Mouse (Mus musculus) MEL (cell line): Measurements from ENCODE around the gene Sag. TPM values are rescaled to one million over a fixed set of nuclear protein-coding genes. Genes with fewer than 3 reads are reported as not detected.

ENCODE experiments used
- DNase-seq: peaks from one replicate; pipeline ENCODE4 v3.0.0; 2011; ENCODE audit warnings: low read depth, low spot score
- H3K27ac ChIP-seq: 2 replicates; pipeline ENCODE4 v1.5.1; 2012; ENCODE audit warnings: low read depth, mild to moderate bottlenecking, control low read depth, low read length, moderate library complexity; ENCODE audit not compliant: control insufficient read depth
- H3K27me3 ChIP-seq, 2 experiments: fragments of 150-350 bp in 1 of 2; sonication (generic) in 1 of 2; 2 replicates each; pipeline ENCODE4 v1.6.1; 2012; ENCODE audit warnings: low read length in 2 of 2, mild to moderate bottlenecking in 2 of 2, improper control_type of control experiment in 1 of 2, moderate library complexity in 1 of 2; ENCODE audit not compliant: insufficient read depth in 2 of 2, control insufficient read depth in 1 of 2
- H3K36me3 ChIP-seq, 2 experiments: 2 replicates each; pipeline ENCODE4 v1.6.1; 2012 to 2014; ENCODE audit warnings: low read length in 2 of 2, improper control_type of control experiment in 1 of 2, inconsistent platforms in 1 of 2, mild to moderate bottlenecking in 1 of 2; ENCODE audit not compliant: insufficient read depth in 2 of 2, control insufficient read depth in 1 of 2
- H3K4me1 ChIP-seq, 2 experiments: fragments of 150-350 bp in 1 of 2; sonication (generic) in 1 of 2; 2 replicates each; pipeline ENCODE4 v1.6.1; 2012; ENCODE audit warnings: low read length in 2 of 2, improper control_type of control experiment in 1 of 2, mild to moderate bottlenecking in 1 of 2; ENCODE audit not compliant: insufficient read depth in 2 of 2, control insufficient read depth in 1 of 2
- H3K4me3 ChIP-seq, 2 experiments: fragments of 150-350 bp in 1 of 2; sonication (generic) in 1 of 2; 2 replicates each; pipeline ENCODE4 v1.5.1; 2012; ENCODE audit warnings: low read depth in 2 of 2, low read length in 2 of 2, mild to moderate bottlenecking in 2 of 2, moderate library complexity in 2 of 2, control low read depth in 1 of 2, improper control_type of control experiment in 1 of 2; ENCODE audit not compliant: control insufficient read depth in 1 of 2, insufficient read depth in 1 of 2
- H3K79me2 ChIP-seq: 2 replicates; pipeline ENCODE4 v1.6.1; 2012; ENCODE audit warnings: mild to moderate bottlenecking, low read length, moderate library complexity; ENCODE audit not compliant: control insufficient read depth, poor library complexity, insufficient read depth
- H3K9ac ChIP-seq: 2 replicates; pipeline ENCODE4 v1.6.1; 2012; ENCODE audit warnings: low read depth, mild to moderate bottlenecking, control low read depth, low read length, moderate library complexity; ENCODE audit not compliant: control insufficient read depth, poor library complexity, severe bottlenecking
- H3K9me3 ChIP-seq: fragments of 150-350 bp; sonication (generic); replicated peaks from 2 replicates; pipeline ENCODE4 v1.6.1; 2012; ENCODE audit warnings: mild to moderate bottlenecking, low read length, improper control_type of control experiment, moderate library complexity; ENCODE audit not compliant: insufficient read depth
- CHD2 ChIP-seq: IDR thresholded peaks from 2 replicates; pipeline ENCODE4 v1.6.1; 2011; ENCODE audit warnings: low read length, improper control_type of control experiment
- CTCF ChIP-seq, 3 experiments: IDR thresholded peaks in 2 of 3; conservative IDR thresholded peaks in 1 of 3; 2 replicates each; pipeline ENCODE4 v1.5.1; 2011 to 2012; ENCODE audit warnings: low read length in 3 of 3, low read depth in 2 of 3, mild to moderate bottlenecking in 2 of 3, improper control_type of control experiment in 1 of 3, inconsistent platforms in 1 of 3, mixed read lengths in 1 of 3, moderate library complexity in 1 of 3; ENCODE audit not compliant: control insufficient read depth in 1 of 3, insufficient read depth in 1 of 3, poor library complexity in 1 of 3, severe bottlenecking in 1 of 3
- ELF1 ChIP-seq: IDR thresholded peaks from 2 replicates; pipeline ENCODE4 v1.6.1; 2014; ENCODE audit warnings: low read depth, mild to moderate bottlenecking, inconsistent platforms, low read length, improper control_type of control experiment, moderate library complexity
- EP300 ChIP-seq, 2 experiments: IDR thresholded peaks; 2 replicates each; pipeline ENCODE4 v1.6.1; 2011; ENCODE audit warnings: improper control_type of control experiment in 2 of 2, low read length in 2 of 2, low read depth in 1 of 2, mild to moderate bottlenecking in 1 of 2
- ETS1 ChIP-seq: IDR thresholded peaks from 2 replicates; pipeline ENCODE4 v1.6.1; 2012; ENCODE audit warnings: low read depth, mild to moderate bottlenecking, inconsistent platforms, low read length, improper control_type of control experiment, moderate library complexity
- GABPA ChIP-seq: IDR thresholded peaks from 2 replicates; pipeline ENCODE4 v1.6.1; 2012; ENCODE audit warnings: low read depth, mild to moderate bottlenecking, inconsistent platforms, low read length, improper control_type of control experiment, moderate library complexity
- KAT2A ChIP-seq: conservative IDR thresholded peaks from 2 replicates; pipeline ENCODE4 v1.6.1; 2012; ENCODE audit warnings: low read depth, low read length, improper control_type of control experiment, inconsistent platforms
- MAX ChIP-seq: IDR thresholded peaks from 2 replicates; pipeline ENCODE4 v1.6.1; 2011; ENCODE audit warnings: low read length, improper control_type of control experiment
- MEF2A ChIP-seq: IDR thresholded peaks from 2 replicates; pipeline ENCODE4 v1.6.1; 2014; ENCODE audit warnings: low read depth, mild to moderate bottlenecking, inconsistent platforms, low read length, improper control_type of control experiment; ENCODE audit not compliant: poor library complexity, insufficient replicate concordance, severe bottlenecking; ENCODE audit errors: extremely low read depth
- MXI1 ChIP-seq: IDR thresholded peaks from 2 replicates; pipeline ENCODE4 v1.6.1; 2011; ENCODE audit warnings: mild to moderate bottlenecking, low read depth, low read length, improper control_type of control experiment
- MYC ChIP-seq: IDR thresholded peaks from 2 replicates; pipeline ENCODE4 v1.6.1; 2011; ENCODE audit warnings: low read depth, mild to moderate bottlenecking, low read length, improper control_type of control experiment, moderate library complexity
- NELFE ChIP-seq: IDR thresholded peaks from 2 replicates; pipeline ENCODE4 v1.6.1; 2011; ENCODE audit warnings: low read depth, low read length, improper control_type of control experiment
- POLR2A ChIP-seq, 2 experiments: IDR thresholded peaks; 2 replicates each; pipeline ENCODE4 v1.6.1; 2011 to 2012; ENCODE audit warnings: low read length in 2 of 2, mild to moderate bottlenecking in 2 of 2, control low read depth in 1 of 2, improper control_type of control experiment in 1 of 2, low read depth in 1 of 2, moderate library complexity in 1 of 2; ENCODE audit not compliant: control insufficient read depth in 1 of 2, insufficient read depth in 1 of 2, poor library complexity in 1 of 2
- POLR2AphosphoS2 ChIP-seq: IDR thresholded peaks from 2 replicates; pipeline ENCODE4 v1.6.1; 2011; ENCODE audit warnings: low read length, improper control_type of control experiment
- RAD21 ChIP-seq: IDR thresholded peaks from 2 replicates; pipeline ENCODE4 v1.6.1; 2011; ENCODE audit warnings: mild to moderate bottlenecking, low read depth, low read length, improper control_type of control experiment
- SMC3 ChIP-seq: IDR thresholded peaks from 2 replicates; pipeline ENCODE4 v1.6.1; 2011; ENCODE audit warnings: low read depth, low read length, improper control_type of control experiment
- TCF12 ChIP-seq: IDR thresholded peaks from 2 replicates; pipeline ENCODE4 v1.6.1; 2014; ENCODE audit warnings: low read depth, mild to moderate bottlenecking, inconsistent platforms, low read length, improper control_type of control experiment, moderate library complexity
- UBTF ChIP-seq: IDR thresholded peaks from 2 replicates; pipeline ENCODE4 v1.6.1; 2012; ENCODE audit warnings: low read depth, mild to moderate bottlenecking, inconsistent platforms, low read length, improper control_type of control experiment, moderate library complexity, borderline replicate concordance; ENCODE audit not compliant: insufficient read depth
- USF1 ChIP-seq: IDR thresholded peaks from 2 replicates; pipeline ENCODE4 v1.6.1; 2014; ENCODE audit warnings: low read depth, mild to moderate bottlenecking, inconsistent platforms, low read length, improper control_type of control experiment, moderate library complexity
- USF2 ChIP-seq, 2 experiments: IDR thresholded peaks; 2 replicates each; pipeline ENCODE4 v1.6.1; 2011 to 2012; ENCODE audit warnings: improper control_type of control experiment in 2 of 2, low read length in 2 of 2, borderline replicate concordance in 1 of 2, inconsistent platforms in 1 of 2, low read depth in 1 of 2, mild to moderate bottlenecking in 1 of 2; ENCODE audit not compliant: insufficient read depth in 1 of 2
- ZKSCAN1 ChIP-seq: IDR thresholded peaks from 2 replicates; pipeline ENCODE4 v1.6.1; 2012; ENCODE audit warnings: low read depth, mild to moderate bottlenecking, inconsistent platforms, low read length, improper control_type of control experiment, moderate library complexity
- ZMIZ1 ChIP-seq: IDR thresholded peaks from 2 replicates; pipeline ENCODE4 v1.6.1; 2012; ENCODE audit warnings: low read depth, mild to moderate bottlenecking, inconsistent platforms, low read length, improper control_type of control experiment, moderate library complexity
- ZNF384 ChIP-seq: IDR thresholded peaks from 2 replicates; pipeline ENCODE4 v1.6.1; 2012; ENCODE audit warnings: low read depth, mild to moderate bottlenecking, inconsistent platforms, low read length, improper control_type of control experiment
- polyA plus RNA-seq, 2 experiments: library from polyadenylated mRNA; stranded (reverse) in 1 of 2; unstranded in 1 of 2; fragments of >175 nt in 1 of 2; fragments of >200 nt in 1 of 2; gene quantifications; 2 replicates each; pipeline versions ENCODE4 v1.2.1 to v1.2.4; 2012; ENCODE audit warnings: low replicate concordance in 2 of 2, low read depth in 1 of 2; ENCODE audit not compliant: insufficient read length in 2 of 2, insufficient read depth in 1 of 2, missing spikeins in 1 of 2
- total RNA-seq: library from RNA; depleted of rRNA; stranded (reverse); fragments of 300-350 nt; gene quantifications from 2 replicates; pipeline ENCODE4 v1.2.3, GENCODE M21; 2012

Sag gene
- total and polyA plus RNA-seq, 3 experiments, result 2.5 to 4.1 TPM; not detected in 1

DNA sequence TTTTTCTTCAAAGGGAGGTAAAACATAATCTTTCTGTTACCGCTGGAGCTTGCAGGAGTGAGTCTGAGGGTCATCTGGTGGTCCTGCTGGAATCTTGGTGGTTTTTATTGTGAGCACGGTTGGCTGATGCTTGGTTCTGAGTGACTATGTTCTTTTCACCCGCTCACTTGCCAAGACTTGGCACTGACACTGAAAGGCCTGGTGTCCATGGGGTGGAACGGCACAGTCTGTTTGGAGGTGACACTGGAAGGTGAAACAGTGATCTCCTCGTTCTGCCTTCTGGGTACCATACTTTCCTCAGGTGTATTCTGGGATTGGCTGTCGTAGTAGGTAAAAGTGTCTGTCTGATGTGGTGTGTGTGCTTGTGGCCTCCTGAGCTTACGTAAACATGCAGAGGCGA, 13.8 kb upstream of the Sag start:
- no peaks in the 10 kb centered on the region for H3K9me3 ChIP-seq
- no peak for TF ChIP-seq POLR2A (IDR thresholded peaks at IDR 0.05; ENCODE audit: control insufficient read depth in 1 of 2, insufficient read depth in 1 of 2, low read depth in 1 of 2, low read length in 2 of 2, poor library complexity in 1 of 2)
- no peak for TF ChIP-seq KAT2A
- no peak for TF ChIP-seq UBTF
- no peak for TF ChIP-seq NELFE
- no peak for TF ChIP-seq ETS1
- no peak for TF ChIP-seq CTCF (IDR thresholded peaks at IDR 0.05 in 2 of 3, conservative IDR thresholded peaks at IDR 0.05 in 1 of 3; ENCODE audit: control insufficient read depth in 1 of 3, insufficient read depth in 1 of 3, low read depth in 2 of 3, low read length in 3 of 3, poor library complexity in 1 of 3, severe bottlenecking in 1 of 3)
- TF ChIP-seq EP300 (IDR thresholded peaks at IDR 0.05; ENCODE audit: low read depth in 1 of 2, low read length in 2 of 2), result no peak
- no peak for TF ChIP-seq USF1
- no peak for TF ChIP-seq ZMIZ1
- TF ChIP-seq MAX, result no peak
- no peak for TF ChIP-seq ZNF384
- no peak for TF ChIP-seq ZKSCAN1
- no peaks in the 10 kb centered on the region for H3K27me3 ChIP-seq
- no peaks in the 10 kb centered on the region for H3K4me1 ChIP-seq
- H3K9ac ChIP-seq, result no peak overlapping the region
- no peak for DNase-seq
- no peak overlapping the region for H3K27ac ChIP-seq
- no peak overlapping the region for H3K4me3 ChIP-seq
- peaks cover 0 to 11% of the 10 kb centered on the region in 2 experiments; a peak in 2 of 4 replicates for H3K36me3 ChIP-seq
- no peaks in the 10 kb centered on the region for H3K79me2 ChIP-seq

DNA sequence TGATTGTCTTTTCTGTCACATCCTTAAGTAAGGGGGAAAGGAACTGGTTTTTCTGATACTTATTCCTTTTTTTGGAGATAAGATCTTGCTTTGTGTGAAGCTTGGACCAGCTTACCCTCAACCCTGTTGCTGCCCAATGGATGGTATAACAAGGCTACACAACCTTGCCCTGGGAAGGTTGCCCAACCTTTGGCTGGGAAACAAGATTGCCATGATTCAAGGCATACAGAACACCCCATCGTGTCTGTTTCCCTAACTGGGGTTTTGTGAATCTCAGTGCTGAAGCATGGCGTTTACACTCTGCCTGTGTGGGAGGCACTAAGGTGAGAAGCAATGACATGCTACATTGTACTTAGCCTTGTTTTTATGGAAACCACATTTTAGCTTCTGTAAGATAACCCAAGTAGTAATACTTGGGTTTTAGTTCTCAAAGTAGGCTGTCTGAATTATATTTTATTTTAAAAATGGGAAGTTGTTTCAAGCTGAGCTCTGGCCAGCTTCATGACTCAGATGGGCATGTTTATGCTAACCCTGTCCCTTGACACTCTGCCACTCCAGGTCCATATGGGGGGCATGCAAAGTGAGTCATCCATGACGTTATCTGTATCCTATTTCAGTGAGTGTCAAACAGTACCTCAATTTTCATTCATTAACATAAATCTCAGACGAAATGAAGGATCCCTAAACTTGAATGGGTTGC, 10.9 kb upstream of the Sag start:
- Histone ChIP-seq H3K27me3 (no peaks in the 10 kb centered on the region), H3K9ac (no peak overlapping the region), H3K4me1 (no peaks in the 10 kb centered on the region; a peak in 1 of 4 replicates), H3K27ac (no peak overlapping the region), H3K4me3 (no peak overlapping the region), H3K9me3 (no peaks in the 10 kb centered on the region), H3K79me2 (no peaks in the 10 kb centered on the region), H3K36me3 (peaks cover 0 to 6% of the 10 kb centered on the region in 2 experiments; a peak in 2 of 4 replicates)
- TF ChIP-seq ETS1 (no peak), USF2 (IDR thresholded peaks at IDR 0.05; ENCODE audit: borderline replicate concordance in 1 of 2, insufficient read depth in 1 of 2, low read depth in 1 of 2, low read length in 2 of 2) (no peak), MEF2A (no peak), MAX (no peak), UBTF (no peak), KAT2A (no peak), MXI1 (no peak), RAD21 (no peak), TCF12 (no peak), SMC3 (no peak), CTCF (IDR thresholded peaks at IDR 0.05 in 2 of 3, conservative IDR thresholded peaks at IDR 0.05 in 1 of 3; ENCODE audit: control insufficient read depth in 1 of 3, insufficient read depth in 1 of 3, low read depth in 2 of 3, low read length in 3 of 3, poor library complexity in 1 of 3, severe bottlenecking in 1 of 3) (no peak), MYC (no peak), GABPA (no peak), USF1 (no peak), CHD2 (no peak), POLR2AphosphoS2 (no peak), ELF1 (no peak)
- DNase-seq, result no peak
